Mouse (Mus musculus) heart, postnatal 36 days (tissue): ENCODE data around the gene Ankar. TPM values are rescaled to one million over a fixed set of nuclear protein-coding genes. Genes with fewer than 3 reads are reported as not detected.

ENCODE experiments used
- DNase-seq, 2 experiments: peaks; one replicate each; pipeline ENCODE4 v3.0.0; 2021 to 2022
- intact Hi-C: fragments of 180-260 bp; cut with DNase I; formaldehyde crosslinking; loops from one replicate; pipeline ENCODE4 v1.15.1; 2025
- total RNA-seq, 2 experiments: library from RNA; stranded (reverse); gene quantifications; 2 replicates each; pipeline ENCODE4 v1.2.3; 2021

Gene Ankar
- total RNA-seq, result not detected

GRCm38 (mm10) chr1:72700479-72700878 lies at the start of gene Ankar:
Ankar (minus strand) TSS chr1:72700579.
- intact Hi-C loops, result no loop called here
- DNase-seq, result no peak

GRCm38 (mm10) chr1:72746382-72746781 lies 46.0 kb upstream of the Ankar start:
- intact Hi-C loops, result no loop called here
- DNase-seq, result no peak

- intact Hi-C loops, result no loop called here
- DNase-seq, result no peak
Observed at GRCm38 (mm10) chr1:72744816-72745506, 44.6 kb upstream of the Ankar start.

GRCm38 (mm10) chr1:72741406-72741805 lies 41.0 kb upstream of the Ankar start:
- DNase-seq, result no peak
- intact Hi-C loops, result no loop called here

- intact Hi-C loops, result no loop called here
- DNase-seq, result no peak
Observed at GRCm38 (mm10) chr1:72739681-72740063, 39.3 kb upstream of the Ankar start.

- intact Hi-C loops, result no loop called here
- DNase-seq, result peak in 1 of 2 experiments; percentile 21
Observed at GRCm38 (mm10) chr1:72738946-72739680, 38.7 kb upstream of the Ankar start.

- intact Hi-C loops, result no loop called here
Observed at GRCm38 (mm10) chr1:72736397-72737125, 36.2 kb upstream of the Ankar start.

GRCm38 (mm10) chr1:72733191-72733691 lies 32.9 kb upstream of the Ankar start:
- DNase-seq, result no peak
- intact Hi-C loops, result no loop called here

More at GRCm38 (mm10) chr1:72736397-72737125, 36.2 kb upstream of the Ankar start:
- DNase-seq, result no peak

- DNase-seq, result no peak
- intact Hi-C loops, result no loop called here
Observed at GRCm38 (mm10) chr1:72730126-72730525, 29.7 kb upstream of the Ankar start.

- intact Hi-C loops, result no loop called here
- no peak for DNase-seq
Observed at GRCm38 (mm10) chr1:72728781-72729180, 28.4 kb upstream of the Ankar start.

- intact Hi-C loops, result no loop called here
- DNase-seq, result no peak
Observed at GRCm38 (mm10) chr1:72725941-72726340, 25.6 kb upstream of the Ankar start.

GRCm38 (mm10) chr1:72724354-72724753 lies 24.0 kb upstream of the Ankar start:
- intact Hi-C loops, result no loop called here
- DNase-seq, result no peak

GRCm38 (mm10) chr1:72722646-72723045 lies 22.3 kb upstream of the Ankar start:
- DNase-seq, result no peak
- intact Hi-C loops, result no loop called here

GRCm38 (mm10) chr1:72720115-72720725 lies 19.8 kb upstream of the Ankar start:
- intact Hi-C loops, result no loop called here
- no peak for DNase-seq

GRCm38 (mm10) chr1:72718846-72719245 lies 18.5 kb upstream of the Ankar start:
- intact Hi-C loops, result loop anchor here (1.0 to 10.0 kb wide), 4 partner anchors 136 to 896 kb away; partner anchors contain the start of gene Xrcc5
- DNase-seq, result peak; percentile 42 to 54

GRCm38 (mm10) chr1:72717540-72717939 lies 17.2 kb upstream of the Ankar start:
- intact Hi-C loops, result loop anchor here (5.0 to 10.0 kb wide), 3 partner anchors 410 to 897 kb away; partner anchors contain the start of gene Xrcc5

GRCm38 (mm10) chr1:72716926-72717325 lies 16.5 kb upstream of the Ankar start:
- intact Hi-C loops, result loop anchor here (1.0 to 10.0 kb wide), 4 partner anchors 410 to 1109 kb away; partner anchors contain the start of gene Xrcc5
- peak; percentile 69 to 83 for DNase-seq

More at GRCm38 (mm10) chr1:72717540-72717939, 17.2 kb upstream of the Ankar start:
- no peak for DNase-seq

GRCm38 (mm10) chr1:72716421-72716820 lies 16.0 kb upstream of the Ankar start:
- DNase-seq, result no peak

GRCm38 (mm10) chr1:72715593-72716361 lies 15.4 kb upstream of the Ankar start:
- no peak for DNase-seq
- intact Hi-C loops, result loop anchor here (1.0 to 10.0 kb wide), 4 partner anchors 408 to 1111 kb away; partner anchors contain the start of gene Xrcc5

More at GRCm38 (mm10) chr1:72716421-72716820, 16.0 kb upstream of the Ankar start:
- intact Hi-C loops, result loop anchor here (1.0 to 10.0 kb wide), 4 partner anchors 409 to 1110 kb away; partner anchors contain the start of gene Xrcc5
